Mouse (Mus musculus): Measurements from ENCODE around the gene Gm3646. TPM values are rescaled to one million over a fixed set of nuclear protein-coding genes. Genes with fewer than 3 reads are reported as not detected.
A peak's percentile ranks its signal among the peaks of the same experiment; 100 is the strongest.

The Gm3646 gene
- polyA plus RNA-seq, 1 experiment from 2014 or later, result not detected

DNA sequence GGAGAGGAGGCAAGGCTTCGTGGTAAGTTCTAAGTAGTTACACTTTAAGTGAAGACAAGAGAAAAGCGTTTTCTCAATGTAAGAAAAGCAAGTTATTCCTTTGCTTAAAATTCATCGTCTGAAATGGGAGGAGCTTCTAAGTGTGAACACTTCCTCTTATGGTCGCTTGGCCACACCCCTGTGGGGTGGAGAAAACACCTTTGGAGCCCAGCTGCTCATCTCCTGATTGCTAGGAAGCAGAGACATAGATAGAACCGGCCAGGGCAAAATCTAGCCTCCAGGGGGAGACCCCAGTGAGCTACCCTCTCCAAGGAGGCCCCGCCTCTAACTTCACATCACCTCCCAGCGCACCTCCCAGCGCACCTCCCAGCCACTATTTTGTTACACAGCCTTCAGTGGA is 34.7 kb upstream of the Gm3646 start:
- Histone ChIP-seq H3K4me1 (ENCODE audit: insufficient read depth) (peaks cover 7% of the 10 kb centered on the region), H3K9ac (replicated peaks) (no peak overlapping the region), H3K9me3 (ENCODE audit: low read length) (no peaks in the 10 kb centered on the region), H3K27ac (ENCODE audit: low read depth) (no peak overlapping the region), H3K4me3 (ENCODE audit: low read depth, low read length) (no peak overlapping the region), H3K27me3 (ENCODE audit: insufficient read depth, low read length) (no peaks in the 10 kb centered on the region), H3K4me2 (ENCODE audit: low read depth, low read length) (peak overlapping the region; percentile 29; the same call in 1 of the 2 replicates), H3K36me3 (replicated peaks; ENCODE audit: insufficient read depth, low read length) (no peaks in the 10 kb centered on the region)
- ATAC-seq (no peak), DNase-seq (no peak)
- TF ChIP-seq EP300 (IDR thresholded peaks at IDR 0.05; ENCODE audit: low read depth), result no peak
- 0 out of 2 replicates have a peak, but pooled peaks have one; percentile 8 for TF ChIP-seq CTCF (IDR thresholded peaks at IDR 0.05; ENCODE audit: low read depth)
- WGBS (ENCODE audit: insufficient replicate concordance), result 53% methylated on average over 8 of the region's 8 CpGs

GRCm38 (mm10) chr1:39839217-39839616 is 34.1 kb upstream of the Gm3646 start:
- Histone ChIP-seq H3K4me3 (ENCODE audit: low read depth, low read length) (no peak overlapping the region), H3K4me1 (ENCODE audit: insufficient read depth) (peaks cover 7% of the 10 kb centered on the region), H3K9me3 (ENCODE audit: low read length) (no peaks in the 10 kb centered on the region), H3K27ac (ENCODE audit: low read depth) (no peak overlapping the region), H3K4me2 (ENCODE audit: low read depth, low read length) (peak overlapping the region; percentile 29; the same call in 1 of the 2 replicates), H3K36me3 (replicated peaks; ENCODE audit: insufficient read depth, low read length) (no peaks in the 10 kb centered on the region), H3K9ac (replicated peaks) (no peak overlapping the region), H3K27me3 (ENCODE audit: insufficient read depth, low read length) (no peaks in the 10 kb centered on the region)
- DNase-seq, result no peak
- 48% methylated on average over 10 of the region's 10 CpGs for WGBS (ENCODE audit: insufficient replicate concordance)
- ATAC-seq, result no peak
- TF ChIP-seq CTCF (IDR thresholded peaks at IDR 0.05; ENCODE audit: low read depth), result no peak
- no peak for TF ChIP-seq EP300 (IDR thresholded peaks at IDR 0.05; ENCODE audit: low read depth)

DNA sequence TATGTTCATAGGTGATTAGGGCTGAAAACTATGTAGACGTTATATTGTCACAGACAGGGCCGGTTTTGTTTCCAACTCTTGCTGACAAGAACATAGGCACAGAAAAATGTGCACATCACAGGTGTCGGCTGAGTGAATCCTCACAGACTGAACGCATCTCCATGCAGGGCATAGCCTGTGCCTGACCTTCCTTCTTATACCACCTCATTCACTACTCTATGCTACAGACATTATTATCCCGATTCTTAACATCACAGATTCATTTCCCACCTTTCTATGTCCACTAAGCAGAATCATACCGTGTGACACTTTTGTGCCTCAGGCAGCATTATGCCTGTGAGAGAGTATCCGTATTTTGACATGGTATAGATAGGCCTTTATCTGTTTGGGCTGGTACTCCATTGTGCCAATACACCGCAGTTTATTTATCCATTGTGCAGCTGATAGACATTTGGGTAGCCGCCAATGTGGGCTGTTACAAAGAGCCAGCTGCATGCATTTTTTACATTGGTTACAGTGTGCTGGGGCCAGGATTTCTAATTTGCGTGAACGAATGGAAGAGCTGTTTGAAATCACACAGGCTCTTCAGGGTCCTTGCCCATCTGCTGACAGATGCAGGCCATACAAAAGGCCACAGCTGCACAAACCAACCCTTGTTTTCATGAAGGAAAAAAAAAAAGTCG is 33.5 kb upstream of the Gm3646 start:
- DNase-seq (no peak), ATAC-seq (no peak)
- Histone ChIP-seq H3K27me3 (ENCODE audit: insufficient read depth, low read length) (no peaks in the 10 kb centered on the region), H3K36me3 (replicated peaks; ENCODE audit: insufficient read depth, low read length) (no peaks in the 10 kb centered on the region), H3K4me2 (ENCODE audit: low read depth, low read length) (no peak overlapping the region), H3K4me3 (ENCODE audit: low read depth, low read length) (no peak overlapping the region), H3K27ac (ENCODE audit: low read depth) (no peak overlapping the region), H3K9me3 (ENCODE audit: low read length) (no peaks in the 10 kb centered on the region), H3K9ac (replicated peaks) (no peak overlapping the region), H3K4me1 (ENCODE audit: insufficient read depth) (peaks cover 7% of the 10 kb centered on the region)
- 62% methylated on average over 12 of the region's 12 CpGs for WGBS (ENCODE audit: insufficient replicate concordance)
- no peak for TF ChIP-seq EP300 (IDR thresholded peaks at IDR 0.05; ENCODE audit: low read depth)

- H3K36me3 ChIP-seq (replicated peaks; ENCODE audit: insufficient read depth, low read length), result no peaks in the 10 kb centered on the region
- no peak overlapping the region for H3K4me3 ChIP-seq (ENCODE audit: low read depth, low read length)
- H3K27me3 ChIP-seq (ENCODE audit: insufficient read depth, low read length), result no peaks in the 10 kb centered on the region
These were observed 26.5 kb upstream of the Gm3646 start for GRCm38 (mm10) chr1:39831594-39832039.

DNA sequence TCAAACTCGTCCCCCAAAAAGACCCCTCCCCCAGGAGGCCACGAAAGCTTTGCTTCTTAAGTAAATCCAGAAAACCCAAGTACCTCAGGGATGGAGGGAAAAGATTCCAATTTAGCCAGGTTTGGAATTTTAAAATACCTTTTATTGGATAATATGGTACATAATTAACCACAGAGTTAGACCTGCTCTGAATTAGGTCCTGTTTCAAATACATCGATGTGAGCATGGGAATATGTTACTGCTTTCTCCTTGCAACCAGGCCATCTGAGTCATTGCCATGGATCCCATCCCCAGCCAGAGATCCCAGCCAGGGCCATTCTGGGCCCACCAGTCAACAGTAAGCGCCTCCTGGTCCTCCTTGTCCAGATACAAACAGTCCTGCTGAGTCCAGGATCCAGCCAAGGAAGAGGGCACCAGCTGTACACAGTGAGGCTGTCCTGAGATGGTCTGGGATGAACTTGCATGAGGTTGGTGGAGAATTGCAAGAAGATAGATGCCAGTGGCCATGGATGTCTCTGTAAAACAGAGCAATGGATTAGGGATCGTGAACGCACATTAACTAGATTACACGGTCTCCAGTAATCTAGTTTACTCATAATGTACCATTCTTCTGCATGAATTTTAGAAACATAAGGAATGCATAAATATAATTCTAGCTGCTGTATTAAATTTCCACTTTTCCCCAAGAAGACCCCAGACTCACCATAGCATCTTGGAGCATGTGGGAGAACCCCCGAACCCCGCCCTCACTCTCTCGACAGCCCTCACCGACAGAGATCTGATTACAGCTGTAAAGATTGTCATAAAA is 25.9 kb upstream of the Gm3646 start:
- ATAC-seq, result no peak
- 85% methylated on average over 11 of the region's 11 CpGs for WGBS (ENCODE audit: insufficient replicate concordance)
- H3K36me3 ChIP-seq (replicated peaks; ENCODE audit: insufficient read depth, low read length), result no peaks in the 10 kb centered on the region
- no peak overlapping the region for H3K4me2 ChIP-seq (ENCODE audit: low read depth, low read length)
- TF ChIP-seq EP300 (IDR thresholded peaks at IDR 0.05; ENCODE audit: low read depth), result no peak
- no peak for TF ChIP-seq CTCF (IDR thresholded peaks at IDR 0.05; ENCODE audit: low read depth)
- no peak overlapping the region for H3K9ac ChIP-seq (replicated peaks)
- H3K4me1 ChIP-seq (ENCODE audit: insufficient read depth), result no peaks in the 10 kb centered on the region
- no peak overlapping the region for H3K27ac ChIP-seq (ENCODE audit: low read depth)
- no peaks in the 10 kb centered on the region for H3K27me3 ChIP-seq (ENCODE audit: insufficient read depth, low read length)
- H3K4me3 ChIP-seq (ENCODE audit: low read depth, low read length), result no peak overlapping the region
- DNase-seq, result no peak
- no peaks in the 10 kb centered on the region for H3K9me3 ChIP-seq (ENCODE audit: low read length)

More at GRCm38 (mm10) chr1:39831594-39832039, 26.5 kb upstream of the Gm3646 start:
- Histone ChIP-seq H3K4me2 (ENCODE audit: low read depth, low read length) (no peak overlapping the region), H3K9ac (replicated peaks) (no peak overlapping the region), H3K27ac (ENCODE audit: low read depth) (no peak overlapping the region), H3K9me3 (ENCODE audit: low read length) (no peaks in the 10 kb centered on the region), H3K4me1 (ENCODE audit: insufficient read depth) (no peaks in the 10 kb centered on the region)
- TF ChIP-seq CTCF (IDR thresholded peaks at IDR 0.05; ENCODE audit: low read depth), result no peak
- no peak for TF ChIP-seq EP300 (IDR thresholded peaks at IDR 0.05; ENCODE audit: low read depth)
- ATAC-seq (no peak), DNase-seq (no peak)
- WGBS (ENCODE audit: insufficient replicate concordance), result 71% methylated on average over 4 of the region's 4 CpGs

DNA sequence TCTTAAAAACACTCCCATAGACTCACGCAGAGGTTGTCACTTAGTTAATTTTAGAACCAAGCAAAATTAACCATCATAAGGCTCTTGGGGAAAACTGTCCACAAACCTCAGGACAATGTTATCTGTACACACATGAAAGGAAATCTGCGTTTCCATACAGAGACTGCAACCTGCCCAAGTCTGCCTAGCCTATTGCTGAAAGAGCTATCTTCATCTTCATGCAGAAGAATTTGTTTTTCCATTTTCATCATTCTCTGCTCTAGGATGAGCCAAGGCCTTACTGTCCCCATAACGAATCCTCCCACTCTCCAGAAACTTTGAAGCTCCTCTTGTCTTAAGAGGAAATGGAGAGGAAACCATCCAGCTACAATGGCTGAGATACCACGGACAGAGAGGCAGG is 19.8 kb upstream of the Gm3646 start:
- Histone ChIP-seq H3K9ac (replicated peaks) (no peak overlapping the region), H3K4me1 (ENCODE audit: insufficient read depth) (no peaks in the 10 kb centered on the region), H3K9me3 (ENCODE audit: low read length) (no peaks in the 10 kb centered on the region), H3K27ac (ENCODE audit: low read depth) (no peak overlapping the region), H3K4me2 (ENCODE audit: low read depth, low read length) (no peak overlapping the region), H3K36me3 (replicated peaks; ENCODE audit: insufficient read depth, low read length) (no peaks in the 10 kb centered on the region), H3K4me3 (ENCODE audit: low read depth, low read length) (no peak overlapping the region), H3K27me3 (ENCODE audit: insufficient read depth, low read length) (no peaks in the 10 kb centered on the region)
- 42% methylated on average over 4 of the region's 4 CpGs for WGBS (ENCODE audit: insufficient replicate concordance)
- no peak for TF ChIP-seq CTCF (IDR thresholded peaks at IDR 0.05; ENCODE audit: low read depth)
- TF ChIP-seq EP300 (IDR thresholded peaks at IDR 0.05; ENCODE audit: low read depth), result no peak
- no peak for DNase-seq
- no peak for ATAC-seq

All from liver, postnatal 0 days (tissue).